Mouse (Mus musculus) fibroblast of lung, adult 2 months (primary cell): ENCODE data around the gene Arhgef28.

Source experiments
- DNase-seq: peaks from one replicate; pipeline ENCODE4 v3.0.0-alpha.2; 2011; ENCODE audit warnings: low read depth

Arhgef28 gene

GRCm38 (mm10) chr13:98015981-98016922, 190.0 kb downstream of the Arhgef28 start:
- no peak for DNase-seq

DNA sequence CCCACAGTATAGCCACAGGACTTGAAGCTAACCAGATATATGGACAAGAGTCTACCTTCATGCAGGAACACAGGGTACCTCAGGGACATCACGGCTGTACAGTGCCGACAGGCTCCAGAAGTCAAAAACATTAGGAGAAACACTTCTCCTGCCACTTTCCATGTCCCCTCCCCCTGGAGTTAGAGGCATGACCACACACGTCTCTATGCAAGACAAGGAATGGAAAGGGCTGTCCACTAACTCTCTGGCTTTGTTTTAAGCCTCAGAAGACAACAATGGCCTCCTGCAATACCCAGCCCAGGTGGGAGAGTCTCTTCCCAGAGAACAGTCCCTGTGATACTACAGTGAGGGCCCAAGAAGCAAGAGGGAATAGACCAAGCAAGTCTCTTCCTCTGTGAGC, 191.3 kb downstream of the Arhgef28 start:
- no peak for DNase-seq

DNA sequence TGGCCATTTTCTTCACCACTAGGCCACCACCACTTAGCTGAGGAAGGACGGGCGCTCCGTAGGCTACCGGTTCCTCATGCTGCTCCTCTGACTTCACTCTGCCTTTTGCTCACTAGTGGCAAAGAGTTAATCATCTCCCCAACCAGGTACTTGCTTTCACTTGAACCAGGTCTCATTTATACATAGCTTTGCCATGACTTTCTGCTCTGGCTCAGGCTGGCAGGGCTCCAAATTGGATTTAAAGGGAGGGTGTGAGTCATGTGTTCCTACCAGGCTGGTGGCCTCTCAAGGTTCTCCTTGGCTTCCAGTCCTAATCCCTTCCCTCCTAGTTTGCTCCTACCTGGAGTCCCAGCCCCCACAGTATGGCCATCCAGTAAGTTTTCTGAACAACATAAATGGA, 192.5 kb downstream of the Arhgef28 start:
- DNase-seq, result no peak

- no peak for DNase-seq
These were observed 194.3 kb downstream of the Arhgef28 start for GRCm38 (mm10) chr13:98011931-98012341.

- DNase-seq, result no peak
These were observed 197.2 kb downstream of the Arhgef28 start for GRCm38 (mm10) chr13:98009070-98009469.

- DNase-seq, result no peak
These were observed 197.7 kb downstream of the Arhgef28 start for GRCm38 (mm10) chr13:98008588-98008987.

DNA sequence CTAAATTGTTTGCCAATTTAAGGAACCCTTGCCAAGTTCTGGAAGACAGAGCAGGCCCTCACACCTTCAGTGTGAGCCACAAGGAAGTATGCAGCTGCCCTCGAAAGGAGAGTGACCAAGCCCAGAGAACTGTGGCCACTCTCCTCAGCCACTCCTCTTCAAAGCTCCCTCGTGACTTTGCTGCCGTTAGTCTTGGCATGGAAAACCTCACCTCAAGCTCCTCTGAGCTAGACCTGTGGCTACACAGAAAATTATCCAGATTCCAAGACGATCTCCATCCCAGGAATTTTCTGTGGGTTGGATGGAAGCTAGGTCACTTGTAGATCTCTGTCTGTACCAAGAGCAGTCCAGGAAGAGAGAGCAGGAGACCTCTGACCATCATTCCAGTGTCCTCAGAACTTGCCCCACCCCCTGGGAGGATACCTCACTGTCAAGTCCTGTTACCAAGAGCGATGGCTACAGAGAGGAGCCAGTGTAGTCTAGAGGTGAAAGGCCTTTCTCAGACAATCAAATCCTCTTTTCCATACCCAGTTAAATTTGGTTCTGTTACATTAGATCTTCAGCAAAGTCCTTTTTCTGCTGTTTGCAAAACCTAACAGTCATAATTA, 200.5 kb downstream of the Arhgef28 start:
- DNase-seq, result peak; percentile 37

DNA sequence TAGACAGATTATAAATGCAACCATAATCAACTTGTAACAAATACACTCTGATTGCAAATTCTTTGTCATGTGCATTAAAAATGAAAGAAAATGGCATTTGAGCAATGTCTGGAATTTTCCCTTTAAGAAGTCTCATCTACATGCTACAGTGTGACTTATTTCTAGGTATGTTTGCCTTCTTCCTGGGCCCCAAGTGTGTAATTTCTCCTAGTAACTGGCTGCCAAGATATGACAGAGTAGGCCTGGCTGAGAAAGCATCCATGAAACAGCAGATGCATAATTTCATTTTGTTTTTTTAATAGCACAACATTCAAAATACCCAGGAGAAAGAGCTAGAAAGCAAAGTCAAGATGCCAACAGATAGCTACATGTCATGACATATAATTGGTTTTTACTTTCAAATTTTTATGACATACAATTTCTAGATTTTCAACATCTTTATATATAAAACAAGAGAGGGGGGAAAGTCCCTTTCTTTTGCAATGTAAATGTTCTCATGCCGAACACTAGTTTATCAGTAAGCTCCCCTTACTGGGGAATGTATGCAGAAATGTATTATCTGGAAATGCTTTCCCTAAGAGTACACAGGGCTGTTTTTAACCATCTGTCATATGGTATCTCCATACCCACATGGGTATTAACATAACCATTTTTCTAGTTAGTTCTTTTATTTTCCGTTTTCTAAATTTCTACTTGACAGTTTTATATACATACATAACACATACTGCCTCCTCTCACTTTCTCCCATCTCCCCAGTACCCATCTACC, 201.4 kb downstream of the Arhgef28 start:
- DNase-seq, result no peak

DNA sequence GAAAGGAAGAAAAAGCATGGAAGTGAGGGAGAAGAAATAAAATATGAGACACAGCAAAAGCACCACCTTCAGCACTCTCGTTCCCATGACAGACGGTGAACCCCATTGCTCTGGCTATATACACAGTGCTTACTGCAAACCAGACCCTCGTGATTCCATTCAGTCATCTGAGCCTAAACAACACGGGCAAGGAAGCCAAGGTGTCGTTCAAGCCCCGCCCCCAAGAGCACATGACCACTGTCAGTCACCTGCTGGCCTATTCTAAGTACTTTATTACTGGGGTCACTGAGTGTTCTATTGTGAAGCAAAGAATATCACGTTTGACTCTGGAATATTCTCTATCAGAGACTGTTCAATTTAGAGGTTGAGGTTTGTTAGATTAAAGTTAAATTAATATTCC, 202.5 kb downstream of the Arhgef28 start:
- DNase-seq, result no peak

- no peak for DNase-seq
These were observed 203.6 kb downstream of the Arhgef28 start for GRCm38 (mm10) chr13:98002598-98002997.

DNA sequence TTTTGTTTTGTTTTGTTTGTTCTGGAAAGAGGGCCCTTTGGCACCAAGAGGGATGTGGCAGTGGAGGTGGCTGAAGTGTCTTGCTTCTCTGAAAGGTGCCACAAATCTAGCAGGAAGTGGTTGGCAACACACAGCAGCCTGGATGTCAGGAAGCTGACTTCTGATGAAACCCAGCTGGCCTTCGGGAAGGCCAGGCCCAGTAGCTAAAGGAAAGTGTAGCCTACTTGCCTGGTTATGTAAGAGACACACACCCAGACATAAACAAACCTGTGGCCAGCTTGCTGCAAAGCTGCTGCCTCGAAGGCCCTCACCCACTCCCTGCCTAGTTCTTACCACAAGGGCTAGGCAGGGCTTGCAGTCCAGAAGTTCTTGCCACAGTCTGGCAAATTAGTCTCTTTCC, 204.1 kb downstream of the Arhgef28 start:
- DNase-seq, result peak; percentile 68

DNA sequence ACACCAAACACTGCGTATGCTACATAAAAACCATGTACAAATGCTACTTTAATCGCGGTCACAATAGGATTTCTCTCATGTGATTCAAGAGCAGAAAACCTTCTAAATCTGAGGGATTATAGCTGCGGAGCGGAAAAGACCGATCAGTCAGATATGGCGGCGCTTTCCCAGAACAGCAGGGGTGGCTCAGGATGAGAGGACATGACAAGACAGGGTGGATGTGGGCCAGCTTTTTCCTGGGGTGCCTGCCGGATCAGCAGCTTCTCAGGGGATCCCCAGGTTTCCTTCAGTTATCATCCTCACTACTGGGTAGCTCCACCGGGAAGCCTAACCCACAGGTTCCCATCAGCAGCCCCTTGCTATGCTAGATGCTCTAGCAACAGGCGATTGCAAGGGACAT, 204.5 kb downstream of the Arhgef28 start:
- no peak for DNase-seq

- no peak for DNase-seq
These were observed 205.4 kb downstream of the Arhgef28 start for GRCm38 (mm10) chr13:98000841-98001240.

DNA sequence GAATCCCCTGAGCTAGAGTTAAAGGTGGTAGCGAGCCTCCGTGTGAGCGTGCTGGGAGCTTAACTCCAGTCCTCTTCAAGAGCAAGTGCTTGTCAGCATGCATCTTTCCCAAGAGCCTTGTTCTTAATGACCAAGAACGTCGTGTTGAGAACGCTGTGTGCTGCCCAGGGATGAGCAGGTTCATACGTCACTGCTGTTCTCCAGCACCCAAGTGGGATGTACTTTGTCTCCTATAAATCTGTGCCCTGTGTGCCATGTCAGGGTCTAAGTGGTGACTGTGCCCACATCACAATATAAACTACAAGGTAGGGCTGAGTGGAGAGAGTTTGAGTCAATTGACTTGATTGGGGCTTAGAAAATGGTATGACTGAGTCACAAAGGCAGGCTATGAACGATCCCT, 207.1 kb downstream of the Arhgef28 start:
- no peak for DNase-seq

GRCm38 (mm10) chr13:97998570-97998969, 207.7 kb downstream of the Arhgef28 start:
- DNase-seq, result no peak

GRCm38 (mm10) chr13:97990939-97991338, 215.3 kb downstream of the Arhgef28 start:
- no peak for DNase-seq

DNA sequence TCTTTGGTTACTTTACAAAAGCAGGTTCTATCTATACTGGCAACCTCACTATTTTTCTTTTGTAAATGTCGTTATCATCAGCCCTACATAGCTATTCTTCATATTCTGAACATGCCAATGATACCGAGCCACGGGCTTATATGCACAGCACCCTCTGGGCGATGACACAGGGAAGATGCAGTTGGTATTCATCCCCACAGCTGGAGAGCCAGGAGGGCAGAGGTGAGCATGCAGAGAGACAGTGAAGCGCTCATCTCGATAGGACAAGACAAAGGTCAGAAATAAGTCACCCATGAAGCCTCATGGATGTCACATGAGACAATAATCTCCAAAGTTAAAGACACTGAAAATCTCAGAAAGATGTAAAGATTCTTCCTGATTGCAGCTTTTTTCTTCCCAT, 217.4 kb downstream of the Arhgef28 start:
- DNase-seq, result no peak

GRCm38 (mm10) chr13:97986691-97987090, 219.5 kb downstream of the Arhgef28 start:
- DNase-seq, result no peak

GRCm38 (mm10) chr13:97977104-97977503, 229.1 kb downstream of the Arhgef28 start:
- no peak for DNase-seq

DNA sequence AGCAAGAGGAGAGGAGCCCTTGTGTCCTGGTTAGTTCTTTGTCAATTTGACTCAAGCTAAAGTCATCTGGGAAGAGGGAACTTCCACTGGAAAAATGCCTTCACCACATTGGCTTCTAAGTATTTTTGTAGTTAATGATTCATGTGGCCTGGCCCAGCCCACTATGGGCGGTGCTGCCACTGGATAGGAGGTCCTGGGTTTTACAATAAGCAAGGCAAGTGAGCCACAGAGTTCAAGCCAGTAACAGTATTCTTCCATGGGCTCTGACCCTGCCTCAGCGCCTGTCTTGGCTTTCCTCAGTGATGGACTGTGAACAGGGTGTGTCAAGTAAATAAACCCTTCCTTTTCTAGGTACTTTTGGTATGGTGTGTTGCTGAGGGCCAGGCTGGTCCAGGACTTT, 229.6 kb downstream of the Arhgef28 start:
- peak; percentile 22 for DNase-seq

DNA sequence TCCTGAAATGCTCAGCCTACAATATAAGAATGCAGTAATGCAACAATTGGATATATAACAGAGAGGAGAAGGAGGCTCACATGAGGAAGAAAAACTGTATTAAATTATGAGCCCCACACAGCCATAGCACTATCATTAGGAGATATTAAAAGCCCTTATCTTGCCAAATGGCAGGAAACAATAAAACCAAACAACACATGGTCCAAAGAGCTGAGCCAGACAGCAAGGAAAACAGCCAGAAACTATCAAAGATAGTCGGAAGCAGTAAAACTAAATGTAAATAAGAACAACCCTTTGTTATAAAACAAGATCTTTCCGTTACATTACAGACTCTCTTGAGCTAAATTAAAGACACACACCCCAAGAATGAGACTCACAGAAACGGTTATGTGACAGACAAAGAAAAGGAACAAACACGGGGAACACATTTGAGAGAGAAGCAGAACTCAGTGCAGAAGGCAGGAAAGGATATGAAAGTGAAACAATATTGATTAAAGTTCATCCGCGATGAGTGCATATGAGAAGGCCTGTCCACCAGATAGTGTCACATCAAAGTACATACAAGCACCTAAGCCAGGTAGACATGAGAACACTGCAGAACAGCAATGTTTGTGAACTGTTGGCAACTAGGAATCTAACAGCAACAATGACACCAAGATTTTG, 231.6 kb downstream of the Arhgef28 start:
- DNase-seq, result no peak

DNA sequence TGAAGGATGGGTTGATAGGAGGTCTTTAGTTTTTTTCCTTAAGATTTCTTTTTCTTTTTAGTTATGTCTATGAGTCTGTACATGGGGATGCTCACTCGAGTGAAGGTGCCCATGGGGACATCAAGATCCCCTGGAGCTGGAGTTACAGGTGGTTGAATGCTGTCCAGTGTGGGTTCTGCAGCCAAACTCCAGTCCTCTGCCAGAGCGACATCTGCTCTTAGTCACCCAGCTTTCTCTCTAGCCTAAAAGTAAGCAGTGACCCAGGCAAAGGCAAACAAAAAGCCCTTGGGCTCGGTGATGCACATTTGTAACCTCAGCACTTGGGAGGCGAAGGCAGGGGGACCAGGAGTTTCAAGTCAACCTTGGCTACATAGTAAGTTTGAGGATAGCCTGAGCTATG, 232.3 kb downstream of the Arhgef28 start:
- no peak for DNase-seq
